Mouse (Mus musculus): Measurements from ENCODE around the gene Ttc24. TPM values are rescaled to one million over a fixed set of nuclear protein-coding genes. Genes with fewer than 3 reads are reported as not detected.

Ttc24 gene
- polyA plus RNA-seq, 1 experiment from 2014 or later = not detected

DNA sequence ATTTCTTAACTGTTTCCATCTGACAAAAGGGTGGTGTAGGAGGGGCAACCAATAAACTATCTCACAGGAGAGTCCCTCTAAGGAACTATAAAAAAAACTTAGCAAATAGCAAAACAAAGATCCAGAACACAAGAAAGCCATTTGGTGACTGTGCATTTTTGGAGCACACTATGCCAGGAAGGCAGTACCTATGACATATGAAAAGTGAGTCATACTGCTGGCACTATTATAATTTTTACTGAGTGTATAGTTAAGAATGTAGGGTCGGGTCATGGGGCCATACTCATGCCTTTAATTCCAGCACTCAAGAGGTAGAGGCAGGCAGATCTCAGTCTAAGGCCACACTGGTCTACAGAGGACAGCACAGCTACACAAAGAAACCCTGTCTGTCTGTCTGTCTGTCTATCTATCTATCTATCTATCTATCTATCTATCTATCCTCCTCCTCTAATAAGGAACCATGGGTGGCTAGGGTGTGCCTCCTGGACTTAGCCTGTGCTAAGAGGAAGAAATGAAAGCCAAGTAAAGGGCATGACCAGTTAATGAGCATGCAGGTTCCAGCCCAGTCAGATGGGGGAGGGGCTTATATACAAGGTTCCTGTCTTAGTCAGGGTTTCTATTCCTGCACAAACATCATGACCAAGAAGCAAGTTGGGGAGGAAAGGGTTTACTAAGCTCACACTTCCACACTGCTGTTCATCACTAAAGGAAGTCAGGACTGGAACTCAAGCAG, 42.4 kb downstream of the Ttc24 start:
- 64% methylated on average over 1 of the region's 1 CpGs for WGBS
- no peak overlapping the region for H3K9ac ChIP-seq (replicated peaks; ENCODE audit: low read depth, low read length)
- ATAC-seq (ENCODE audit: insufficient number of reproducible peaks, insufficient read depth, low FRiP score, low read depth) = no peak
- H3K36me3 ChIP-seq (ENCODE audit: control insufficient read depth, insufficient read depth, low read length) = no peaks in the 10 kb centered on the region
- no peak overlapping the region for H3K27ac ChIP-seq (ENCODE audit: low read length)
- H3K9me3 ChIP-seq (ENCODE audit: control insufficient read depth, low read depth, low read length) = no peaks in the 10 kb centered on the region
- no peak overlapping the region for H3K4me2 ChIP-seq (replicated peaks; ENCODE audit: low read depth, low read length)
- no peak overlapping the region for H3K4me3 ChIP-seq (ENCODE audit: low read depth, low read length)
- H3K4me1 ChIP-seq (ENCODE audit: control insufficient read depth, insufficient read depth, low read length) = no peaks in the 10 kb centered on the region; the same call in 1 of the 2 replicates
- 0 out of 2 replicates have a peak, but pooled peaks cover 2% of the 10 kb centered on the region for H3K27me3 ChIP-seq (ENCODE audit: control insufficient read depth, insufficient read depth, low read length)

GRCm38 (mm10) chr3:88033506-88033905, 44.6 kb downstream of the Ttc24 start:
- no peak for ATAC-seq (ENCODE audit: insufficient number of reproducible peaks, insufficient read depth, low FRiP score, low read depth)
- Histone ChIP-seq H3K4me2 (replicated peaks; ENCODE audit: low read depth, low read length) (no peak overlapping the region), H3K9me3 (ENCODE audit: control insufficient read depth, low read depth, low read length) (no peaks in the 10 kb centered on the region), H3K4me3 (ENCODE audit: low read depth, low read length) (no peak overlapping the region), H3K4me1 (ENCODE audit: control insufficient read depth, insufficient read depth, low read length) (no peaks in the 10 kb centered on the region; the same call in 1 of the 2 replicates), H3K36me3 (ENCODE audit: control insufficient read depth, insufficient read depth, low read length) (no peaks in the 10 kb centered on the region), H3K27me3 (ENCODE audit: control insufficient read depth, insufficient read depth, low read length) (peaks cover 9% of the 10 kb centered on the region; the same call in 1 of the 2 replicates), H3K27ac (ENCODE audit: low read length) (no peak overlapping the region), H3K9ac (replicated peaks; ENCODE audit: low read depth, low read length) (no peak overlapping the region)
- WGBS = 32% methylated on average over 5 of the region's 5 CpGs

DNA sequence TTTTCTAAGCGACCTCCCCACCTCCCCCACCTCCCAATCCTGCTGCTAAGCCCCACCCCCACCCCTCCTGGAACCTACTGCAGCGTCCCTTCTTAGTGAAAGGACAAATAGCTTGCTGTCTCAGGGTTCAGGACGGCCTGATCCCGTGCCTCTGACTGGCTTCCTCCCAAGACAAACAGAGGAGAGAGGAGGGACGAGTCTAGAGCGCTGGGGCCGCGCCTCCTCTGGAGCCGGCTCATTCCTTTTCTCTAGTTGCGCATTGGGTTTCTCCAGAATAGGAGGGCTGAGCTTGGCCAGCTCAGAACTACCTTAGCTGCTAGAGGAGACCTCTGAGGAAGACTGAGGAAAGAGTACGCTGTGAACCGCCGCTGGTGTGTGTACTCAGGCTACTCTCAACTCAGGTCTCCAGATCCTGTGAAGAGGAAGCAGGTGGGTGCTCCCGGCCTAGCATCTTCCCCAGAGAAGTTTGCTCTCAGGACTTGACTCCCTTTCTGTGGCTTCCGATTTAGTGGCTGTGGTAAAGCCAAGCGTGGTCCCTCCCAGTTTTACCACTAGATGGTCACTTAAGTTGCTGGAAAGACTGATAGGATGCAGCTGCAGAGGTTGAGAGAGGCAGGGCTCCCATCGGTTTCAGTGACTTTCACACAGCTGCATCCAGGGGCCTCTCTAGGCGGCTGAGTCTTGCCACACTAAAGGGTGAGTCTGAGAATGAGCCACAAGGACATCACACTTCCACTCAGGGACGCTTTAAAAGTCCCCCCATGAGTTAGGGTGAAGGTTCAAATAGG, 47.3 kb downstream of the Ttc24 start:
- H3K27ac ChIP-seq (ENCODE audit: low read length) = no peak overlapping the region
- ATAC-seq (ENCODE audit: insufficient number of reproducible peaks, insufficient read depth, low FRiP score, low read depth) = no peak; the same call in 1 of the 2 replicates
- H3K9me3 ChIP-seq (ENCODE audit: control insufficient read depth, low read depth, low read length) = no peaks in the 10 kb centered on the region
- no peak overlapping the region for H3K9ac ChIP-seq (replicated peaks; ENCODE audit: low read depth, low read length)
- 15% methylated on average over 19 of the region's 19 CpGs for WGBS
- no peaks in the 10 kb centered on the region; the same call in 1 of the 2 replicates for H3K4me1 ChIP-seq (ENCODE audit: control insufficient read depth, insufficient read depth, low read length)
- H3K27me3 ChIP-seq (ENCODE audit: control insufficient read depth, insufficient read depth, low read length) = peaks cover 9% of the 10 kb centered on the region; the same call in 1 of the 2 replicates
- no peak overlapping the region for H3K4me3 ChIP-seq (ENCODE audit: low read depth, low read length)
- no peak overlapping the region for H3K4me2 ChIP-seq (replicated peaks; ENCODE audit: low read depth, low read length)
- no peaks in the 10 kb centered on the region for H3K36me3 ChIP-seq (ENCODE audit: control insufficient read depth, insufficient read depth, low read length)

DNA sequence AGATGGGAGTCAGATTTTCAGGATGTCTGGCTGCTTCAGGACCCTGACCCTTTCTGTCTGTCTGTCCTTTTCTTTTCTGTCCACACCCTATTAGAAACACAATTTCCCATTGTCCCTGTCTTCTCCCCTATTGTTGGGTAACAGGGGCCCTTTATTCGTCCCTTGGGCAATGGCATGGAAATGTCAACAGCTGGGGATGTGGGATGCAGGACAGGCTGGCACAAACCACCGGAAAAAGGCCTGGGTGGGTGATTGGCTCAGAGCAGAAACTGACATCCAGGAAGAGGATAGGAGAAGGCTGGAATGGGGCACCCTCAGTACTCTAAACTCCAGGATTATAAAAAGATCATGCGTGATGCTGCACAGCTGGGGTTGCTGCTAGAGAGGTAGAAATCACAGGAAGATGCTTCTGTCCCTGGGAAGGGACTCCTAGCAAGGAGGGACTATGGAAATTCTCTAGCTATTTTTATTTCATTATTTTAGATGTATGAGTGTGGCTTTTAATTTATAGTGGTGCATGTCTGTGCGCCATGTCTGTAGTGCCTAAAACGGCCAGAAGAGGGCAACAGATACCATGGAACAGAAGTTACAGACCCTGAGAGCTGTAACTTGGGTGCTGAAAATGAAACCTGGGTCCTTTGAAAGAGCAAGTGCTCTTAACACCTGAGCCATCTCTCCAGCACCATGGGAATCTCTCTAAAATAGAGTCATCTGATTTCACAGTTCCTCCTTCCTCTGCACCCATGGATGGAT, 50.5 kb downstream of the Ttc24 start, which contains the start of gene Hapln2:
Gene Hapln2, minus strand, starts transcription at position 150 of the 753 bp plus-strand sequence.
- Histone ChIP-seq H3K4me3 (ENCODE audit: low read depth, low read length) (no peak within 1 kb of the TSS), H3K9ac (replicated peaks; ENCODE audit: low read depth, low read length) (no peak within 1 kb of the TSS), H3K4me1 (ENCODE audit: control insufficient read depth, insufficient read depth, low read length) (peaks cover 2% of the 10 kb centered on the region), H3K36me3 (ENCODE audit: control insufficient read depth, insufficient read depth, low read length) (no peaks in the 10 kb centered on the region), H3K27me3 (ENCODE audit: control insufficient read depth, insufficient read depth, low read length) (peaks cover 30% of the 10 kb centered on the region), H3K4me2 (replicated peaks; ENCODE audit: low read depth, low read length) (no peak within 1 kb of the TSS), H3K9me3 (ENCODE audit: control insufficient read depth, low read depth, low read length) (no peaks in the 10 kb centered on the region), H3K27ac (ENCODE audit: low read length) (no peak within 1 kb of the TSS)
- 54% methylated on average over 5 of the region's 5 CpGs for WGBS
- no peak for ATAC-seq (ENCODE audit: insufficient number of reproducible peaks, insufficient read depth, low FRiP score, low read depth)

GRCm38 (mm10) chr3:88026823-88027222, 51.3 kb downstream of the Ttc24 start:
- Histone ChIP-seq H3K27me3 (ENCODE audit: control insufficient read depth, insufficient read depth, low read length) (peaks cover 37% of the 10 kb centered on the region), H3K9me3 (ENCODE audit: control insufficient read depth, low read depth, low read length) (no peaks in the 10 kb centered on the region), H3K27ac (ENCODE audit: low read length) (no peak overlapping the region), H3K36me3 (ENCODE audit: control insufficient read depth, insufficient read depth, low read length) (no peaks in the 10 kb centered on the region), H3K4me1 (ENCODE audit: control insufficient read depth, insufficient read depth, low read length) (peaks cover 6% of the 10 kb centered on the region), H3K4me3 (ENCODE audit: low read depth, low read length) (no peak overlapping the region), H3K4me2 (replicated peaks; ENCODE audit: low read depth, low read length) (no peak overlapping the region), H3K9ac (replicated peaks; ENCODE audit: low read depth, low read length) (no peak overlapping the region)
- whole genome bisulfite sequencing = 57% methylated on average over 7 of the region's 7 CpGs
- ATAC-seq (ENCODE audit: insufficient number of reproducible peaks, insufficient read depth, low FRiP score, low read depth) = no peak

DNA sequence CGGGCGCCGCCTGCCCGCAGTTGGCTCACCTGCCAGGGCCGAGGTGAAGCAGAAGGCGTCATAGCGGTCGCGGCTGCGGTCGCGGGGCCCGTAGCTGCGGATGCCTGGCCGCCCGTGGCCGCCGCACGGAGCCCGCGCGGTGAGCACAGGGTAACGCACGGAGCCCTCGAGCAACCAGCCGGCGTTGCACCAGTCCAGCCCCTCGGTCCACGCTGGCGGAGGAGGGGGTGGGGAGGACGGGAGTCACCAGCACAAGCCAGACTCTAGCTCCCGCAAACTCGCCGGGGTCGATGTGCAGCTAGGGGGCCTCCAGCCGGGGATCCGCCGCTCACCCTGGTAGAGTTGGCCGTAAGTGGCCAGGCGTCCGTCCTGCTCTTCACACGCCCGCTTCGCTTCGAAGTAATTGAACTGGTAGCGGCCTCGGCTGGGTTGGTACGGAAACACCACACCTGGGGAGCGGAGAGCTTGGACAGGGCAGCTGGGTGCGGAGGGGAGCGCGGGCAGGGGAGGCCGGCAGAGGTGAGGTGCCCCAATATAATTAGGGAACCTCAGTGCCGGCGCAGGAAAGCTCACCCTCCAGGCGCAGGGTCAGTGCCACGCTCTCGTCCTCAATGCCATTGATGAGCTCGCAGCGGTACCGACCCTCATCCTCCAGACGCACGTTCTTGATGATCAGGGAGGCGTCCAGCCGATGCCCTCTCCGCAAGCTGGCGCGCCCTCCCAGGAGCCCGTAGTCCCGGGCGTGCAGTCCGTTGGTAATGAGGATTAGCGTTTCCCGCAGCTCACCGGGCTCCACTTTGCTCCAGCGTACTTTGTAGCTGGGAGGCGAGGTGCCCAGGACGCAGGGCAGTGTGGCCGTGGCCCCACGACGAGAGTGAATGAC, 54.7 kb downstream of the Ttc24 start:
- WGBS = 2% methylated on average over 81 of the region's 81 CpGs
- H3K9me3 ChIP-seq (ENCODE audit: control insufficient read depth, low read depth, low read length) = no peaks in the 10 kb centered on the region
- peak; percentile 75; the same call in 1 of the 2 replicates for ATAC-seq (ENCODE audit: insufficient number of reproducible peaks, insufficient read depth, low FRiP score, low read depth)

GRCm38 (mm10) chr3:88022322-88023191, 55.5 kb downstream of the Ttc24 start:
- H3K9ac ChIP-seq (replicated peaks; ENCODE audit: low read depth, low read length) = no peak overlapping the region
- ATAC-seq (ENCODE audit: insufficient number of reproducible peaks, insufficient read depth, low FRiP score, low read depth) = peak; percentile 87
- peak overlapping the region; percentile 98 for H3K4me2 ChIP-seq (replicated peaks; ENCODE audit: low read depth, low read length)
- H3K27ac ChIP-seq (ENCODE audit: low read length) = no peak overlapping the region
- peaks cover 6% of the 10 kb centered on the region; the same call in 1 of the 2 replicates for H3K4me1 ChIP-seq (ENCODE audit: control insufficient read depth, insufficient read depth, low read length)
- H3K9me3 ChIP-seq (ENCODE audit: control insufficient read depth, low read depth, low read length) = no peaks in the 10 kb centered on the region
- no peaks in the 10 kb centered on the region for H3K36me3 ChIP-seq (ENCODE audit: control insufficient read depth, insufficient read depth, low read length)
- H3K4me3 ChIP-seq (ENCODE audit: low read depth, low read length) = peak overlapping the region; percentile 48
- 1% methylated on average over 66 of the region's 66 CpGs for WGBS
- H3K27me3 ChIP-seq (ENCODE audit: control insufficient read depth, insufficient read depth, low read length) = peaks cover 44% of the 10 kb centered on the region

More for the DNA sequence above, 54.7 kb downstream of the Ttc24 start:
- Histone ChIP-seq H3K27ac (ENCODE audit: low read length) (no peak overlapping the region), H3K4me1 (ENCODE audit: control insufficient read depth, insufficient read depth, low read length) (peaks cover 6% of the 10 kb centered on the region; the same call in 1 of the 2 replicates), H3K4me2 (replicated peaks; ENCODE audit: low read depth, low read length) (peak overlapping the region; percentile 98), H3K36me3 (ENCODE audit: control insufficient read depth, insufficient read depth, low read length) (no peaks in the 10 kb centered on the region), H3K4me3 (ENCODE audit: low read depth, low read length) (peak overlapping the region; percentile 48), H3K9ac (replicated peaks; ENCODE audit: low read depth, low read length) (no peak overlapping the region), H3K27me3 (ENCODE audit: control insufficient read depth, insufficient read depth, low read length) (peaks cover 44% of the 10 kb centered on the region)
